In genomic region chr6:83348873-83349272, GRCm38 (mm10) we compare ENCODE assay signal across 7 mouse cellular contexts. TPM values are rescaled to one million over a fixed set of nuclear protein-coding genes. Genes with fewer than 3 reads are reported as not detected.
DNase-seq lines count a peak whose midpoint lies in the region; ATAC-seq and TF ChIP-seq lines count a peak whose summit lies in the region.

Gene Bola3 (plus strand): TSS chr6:83349147.

- peaks cover 20% of the 10 kb centered on the region for H3K79me2 ChIP-seq in C2C12 (ENCODE audit: control insufficient read depth, insufficient read depth)

- H3K4me1 ChIP-seq in erythroblast, embryonic 14.5 days (ENCODE audit: control insufficient read depth), result peaks cover 64% of the 10 kb centered on the region
- H3K4me1 ChIP-seq in limb, embryonic 11.5 days (ENCODE audit: control insufficient read depth, insufficient read depth, low read length), result no peaks in the 10 kb centered on the region

- WGBS in limb, embryonic 11.5 days, result 29% methylated on average over 6 of the region's 6 CpGs

- H3K4me2 ChIP-seq in limb, embryonic 11.5 days (ENCODE audit: low read depth, severe bottlenecking), result peak within 1 kb of the TSS; percentile 80

- H3K9ac ChIP-seq in limb, embryonic 11.5 days (ENCODE audit: low read length), result peak within 1 kb of the TSS; percentile 95

- H3K9me3 ChIP-seq in erythroblast, embryonic 14.5 days (ENCODE audit: control insufficient read depth, low read length), result no peaks in the 10 kb centered on the region
- H3K9me3 ChIP-seq in limb, embryonic 11.5 days (ENCODE audit: control insufficient read depth, low read length), result no peaks in the 10 kb centered on the region

- TF ChIP-seq CTCF in C2C12 (IDR thresholded peaks at IDR 0.05; ENCODE audit: control insufficient read depth, insufficient read depth, insufficient read length), result no peak

- peak; percentile 32 for ATAC-seq in limb, embryonic 11.5 days (ENCODE audit: insufficient number of reproducible peaks, low FRiP score, low TSS enrichment, low read depth)
- no peak for ATAC-seq in neutrophil, adult 5-6 weeks (ENCODE audit: extremely low read depth, insufficient number of reproducible peaks, low FRiP score, poor library complexity, severe bottlenecking)

- H3K36me3 ChIP-seq in C2C12 (ENCODE audit: control insufficient read depth, insufficient read depth), result peaks cover 15% of the 10 kb centered on the region
- peaks cover 78% of the 10 kb centered on the region for H3K36me3 ChIP-seq in erythroblast, embryonic 14.5 days (ENCODE audit: control insufficient read depth)
- no peaks in the 10 kb centered on the region; the same call in 1 of the 2 replicates for H3K36me3 ChIP-seq in limb, embryonic 11.5 days (ENCODE audit: control insufficient read depth, insufficient read depth, low read length)

- H3K27me3 ChIP-seq in C2C12 (ENCODE audit: control insufficient read depth, insufficient read depth, insufficient read length), result no peaks in the 10 kb centered on the region
- no peaks in the 10 kb centered on the region for H3K27me3 ChIP-seq in erythroblast, embryonic 14.5 days (ENCODE audit: control insufficient read depth)
- no peaks in the 10 kb centered on the region for H3K27me3 ChIP-seq in limb, embryonic 11.5 days (ENCODE audit: control insufficient read depth, insufficient read depth, low read length)

- peak within 1 kb of the TSS; percentile 93 for H3ac ChIP-seq in C2C12 (ENCODE audit: control insufficient read depth, insufficient read length, low read depth)

- intact Hi-C loops in heart, postnatal 10 days (cut with DNase I), result no loop called here

- H3K79me3 ChIP-seq in C2C12 (ENCODE audit: low read depth), result peaks cover 2% of the 10 kb centered on the region

- peak; percentile 72 for DNase-seq in 416B (ENCODE audit: low read depth)
- DNase-seq in heart, postnatal 10 days, result no peak
- DNase-seq in limb, embryonic 11.5 days (ENCODE audit: low spot score), result no peak
- DNase-seq in right cerebral cortex, postnatal 10 days (ENCODE audit: low spot score in 2 of 2), result no peak

- peak within 1 kb of the TSS; percentile 72 for H3K4me3 ChIP-seq in C2C12 (ENCODE audit: insufficient read depth, poor library complexity, severe bottlenecking)
- peak within 1 kb of the TSS; percentile 82 for H3K4me3 ChIP-seq in erythroblast, embryonic 14.5 days (replicated peaks)
- H3K4me3 ChIP-seq in limb, embryonic 11.5 days (ENCODE audit: low read depth, low read length), result peak within 1 kb of the TSS; percentile 66

- no peak within 1 kb of the TSS for H3K27ac ChIP-seq in limb, embryonic 11.5 days (replicated peaks; ENCODE audit: low read depth, low read length)

TF ChIP-seq in C2C12, 6 proteins besides CTCF, POLR2A, EP300 and RAD21:
- TF ChIP-seq MYOG (IDR thresholded peaks at IDR 0.05; ENCODE audit: control insufficient read depth, extremely low read depth, insufficient read length) (no peak), FOSL1 (IDR thresholded peaks at IDR 0.05; ENCODE audit: insufficient read depth, low read length, poor library complexity, severe bottlenecking) (no peak), USF1 (IDR thresholded peaks at IDR 0.05; ENCODE audit: low read depth) (no peak), MAX (IDR thresholded peaks at IDR 0.05) (no peak), MYOD1 (IDR thresholded peaks at IDR 0.05; ENCODE audit: control insufficient read depth, insufficient read length, low read depth) (no peak), CEBPB (IDR thresholded peaks at IDR 0.05; ENCODE audit: low read depth) (no peak)

RNA-seq across cellular contexts. Expression of gene Bola3, which starts in this region (rescaled TPM):
- polyA plus RNA-seq in C2C12 (2012; fragmentation: generic; extraction: Trizol), result 111 TPM
- polyA plus RNA-seq in erythroblast, embryonic 14.5 days (2012), result 25.9 and 28.1 TPM in 2 replicates
- total RNA-seq in heart, postnatal 10 days (2021), result 100 to 1,000 TPM; 235 to 249 TPM
- polyA plus RNA-seq in limb, embryonic 11.5 days (2014; fragmentation: Nextera tagmentation; extraction: Ambion mirVana), result 143 and 157 TPM in 2 replicates
- total RNA-seq in neutrophil, adult 5-6 weeks (2017), result 24.7 and 25.7 TPM in 2 replicates
